Mouse (Mus musculus) bone marrow macrophage, adult 2 months (primary cell): Measurements from ENCODE around the gene Ctnna3. TPM values are rescaled to one million over a fixed set of nuclear protein-coding genes. Genes with fewer than 3 reads are reported as not detected.
"Not testable (repeated sequence)": the region's sequence is repeated elsewhere in the genome, so short reads cannot be mapped to it uniquely, and the experiment has no call there.

ENCODE experiments used
- H3K27ac ChIP-seq: 2 replicates; pipeline ENCODE4 v1.5.1; 2012; ENCODE audit warnings: low read depth, low read length; ENCODE audit not compliant: insufficient read depth
- H3K4me1 ChIP-seq: 2 replicates; pipeline ENCODE4 v1.6.1; 2012; ENCODE audit warnings: low read length; ENCODE audit not compliant: control insufficient read depth, insufficient read depth
- H3K4me3 ChIP-seq: 2 replicates; pipeline ENCODE4 v1.5.1; 2012; ENCODE audit warnings: mild to moderate bottlenecking, low read length, moderate library complexity; ENCODE audit not compliant: insufficient read depth
- CTCF ChIP-seq: IDR thresholded peaks from 2 replicates; pipeline ENCODE4 v1.5.1; 2012; ENCODE audit warnings: low read depth, mild to moderate bottlenecking, low read length, moderate library complexity
- POLR2A ChIP-seq: IDR thresholded peaks from 2 replicates; pipeline ENCODE4 v1.6.1; 2012; ENCODE audit warnings: mild to moderate bottlenecking, low read depth, low read length, borderline replicate concordance
- polyA plus RNA-seq: library from polyadenylated mRNA; stranded (reverse); fragments of >200 nt; gene quantifications from 2 replicates; pipeline ENCODE4 v1.2.4, GENCODE M21; 2012; ENCODE audit not compliant: missing spikeins, insufficient read depth, insufficient read length

The Ctnna3 gene
- polyA plus RNA-seq, 1 experiment = not detected

DNA sequence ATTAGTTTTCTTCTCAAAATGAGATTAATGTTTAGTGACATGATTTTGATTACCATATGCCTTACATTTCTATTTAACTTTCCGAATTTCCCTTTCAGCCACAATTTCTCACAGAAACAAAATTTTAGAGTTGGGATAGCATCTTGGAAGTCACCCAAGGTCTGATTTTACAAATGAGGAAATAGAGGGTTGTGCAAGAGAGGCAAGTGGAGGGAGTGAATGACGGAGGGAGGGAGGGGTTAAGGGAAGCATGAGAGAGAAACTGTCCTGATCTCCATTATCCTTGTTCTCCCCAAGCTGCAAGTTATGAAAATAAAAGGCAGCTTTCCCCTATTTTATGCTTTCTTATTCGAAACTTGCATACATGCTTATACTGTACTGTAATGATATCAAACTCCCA lies 943.4 kb downstream of the Ctnna3 start:
- Histone ChIP-seq H3K4me3 (no peak overlapping the region), H3K4me1 (no peaks in the 10 kb centered on the region), H3K27ac (no peak overlapping the region)
- no peak for TF ChIP-seq POLR2A
- no peak for TF ChIP-seq CTCF

GRCm38 (mm10) chr10:64377751-64378150 lies 947.9 kb downstream of the Ctnna3 start:
- Histone ChIP-seq H3K4me3 (no peak overlapping the region), H3K27ac (no peak overlapping the region), H3K4me1 (no peaks in the 10 kb centered on the region)
- TF ChIP-seq POLR2A (no peak), CTCF (no peak)

- TF ChIP-seq POLR2A (no peak), CTCF (no peak)
- Histone ChIP-seq H3K4me1 (no peaks in the 10 kb centered on the region), H3K4me3 (no peak overlapping the region), H3K27ac (no peak overlapping the region)
Measured at GRCm38 (mm10) chr10:64396579-64396978, 966.7 kb downstream of the Ctnna3 start.

GRCm38 (mm10) chr10:64418396-64418795 lies 988.5 kb downstream of the Ctnna3 start:
- H3K4me1 ChIP-seq, H3K27ac ChIP-seq, H3K4me3 ChIP-seq: not testable (repeated sequence)

- Histone ChIP-seq H3K4me1 (no peaks in the 10 kb centered on the region), H3K27ac (no peak overlapping the region), H3K4me3 (no peak overlapping the region)
- TF ChIP-seq CTCF (no peak), POLR2A (no peak)
Measured at GRCm38 (mm10) chr10:64438736-64439135, 1008.8 kb downstream of the Ctnna3 start.

DNA sequence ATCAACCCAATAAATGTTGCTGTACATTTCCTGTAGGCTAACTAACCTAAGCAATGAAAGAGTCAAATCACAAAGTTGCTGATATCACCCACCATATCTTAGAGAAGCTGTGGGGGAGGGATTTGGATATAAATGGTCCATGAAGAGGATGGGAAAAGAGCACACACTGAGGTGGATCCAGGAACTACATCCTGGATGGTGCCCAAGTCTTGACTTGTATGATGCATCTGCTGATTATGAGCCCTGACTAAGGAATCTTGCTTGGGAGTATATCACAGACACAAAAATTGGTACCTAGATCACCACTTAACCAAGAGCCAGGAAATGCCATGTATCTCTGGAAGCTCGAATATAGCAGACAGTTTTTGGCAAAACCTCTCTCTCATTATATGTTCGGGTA lies 1018.7 kb downstream of the Ctnna3 start:
- H3K4me3 ChIP-seq = no peak overlapping the region
- no peak for TF ChIP-seq POLR2A
- no peak for TF ChIP-seq CTCF

DNA sequence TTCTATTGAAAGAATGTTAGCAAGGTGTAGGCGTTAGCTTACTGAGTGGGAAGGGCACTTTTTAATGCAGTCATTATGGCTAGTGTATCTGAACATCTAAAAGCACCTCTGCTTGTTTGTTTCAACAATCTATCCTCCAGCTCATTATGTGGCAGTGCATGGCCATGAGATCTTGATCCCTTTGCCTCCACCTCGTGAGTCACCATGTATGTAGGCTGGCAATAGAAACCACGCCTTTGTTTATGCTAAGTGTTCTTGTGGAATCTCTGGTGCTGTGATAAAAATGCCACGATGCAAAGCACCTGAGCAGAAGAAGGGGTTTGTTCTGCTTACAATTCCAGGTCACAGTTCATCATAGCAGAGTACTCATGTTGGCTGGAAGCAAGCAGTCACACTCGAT lies 1053.4 kb downstream of the Ctnna3 start:
- Histone ChIP-seq H3K4me3 (no peak overlapping the region), H3K27ac (no peak overlapping the region), H3K4me1 (no peaks in the 10 kb centered on the region)
- TF ChIP-seq CTCF (no peak), POLR2A (no peak)

More for the DNA sequence above, 1018.7 kb downstream of the Ctnna3 start:
- no peak overlapping the region for H3K27ac ChIP-seq
- no peaks in the 10 kb centered on the region for H3K4me1 ChIP-seq

DNA sequence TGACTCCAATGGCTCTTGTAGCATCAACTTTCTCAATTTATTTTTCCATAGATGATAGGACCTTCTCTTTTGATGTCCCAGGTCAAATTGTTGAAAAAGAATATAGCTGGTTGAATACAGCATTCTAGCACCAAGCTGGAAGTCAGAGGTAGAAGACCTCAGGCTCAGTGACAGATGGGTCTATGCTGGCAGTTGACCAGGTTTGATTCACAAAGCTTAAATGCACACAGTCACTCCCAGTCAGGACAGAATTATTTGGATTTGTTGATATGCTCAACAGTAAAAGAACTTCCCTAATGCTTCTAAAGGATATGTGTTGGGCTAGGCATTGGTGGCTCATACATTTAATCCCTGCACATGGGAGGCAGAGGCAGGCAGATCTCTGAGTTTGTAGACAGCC lies 1059.6 kb downstream of the Ctnna3 start:
- Histone ChIP-seq H3K27ac (no peak overlapping the region), H3K4me3 (no peak overlapping the region), H3K4me1 (no peaks in the 10 kb centered on the region)
- TF ChIP-seq CTCF (no peak), POLR2A (no peak)

DNA sequence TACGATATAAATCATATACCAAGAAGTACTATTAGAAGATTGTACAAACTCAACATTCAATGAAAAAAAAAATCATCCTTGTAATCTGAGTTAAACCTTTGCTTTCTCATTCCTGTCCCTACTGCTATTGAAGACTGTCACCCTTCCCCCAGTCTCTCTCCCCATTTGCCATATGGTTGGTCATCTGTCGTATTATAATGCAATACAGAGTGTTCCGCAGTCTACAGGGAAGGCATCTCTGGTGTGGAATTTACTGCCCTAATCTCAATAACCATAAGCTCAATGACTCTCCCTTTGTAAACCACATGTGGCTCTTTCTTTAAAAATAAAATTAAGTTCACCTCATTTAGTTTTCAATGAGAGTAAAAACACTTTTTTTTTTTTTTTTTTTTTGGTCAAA lies 1113.7 kb downstream of the Ctnna3 start:
- H3K4me3 ChIP-seq = no peak overlapping the region
- TF ChIP-seq CTCF (no peak), POLR2A (no peak)
- H3K4me1 ChIP-seq = no peaks in the 10 kb centered on the region
- no peak overlapping the region for H3K27ac ChIP-seq

GRCm38 (mm10) chr10:64544389-64544788 lies 1114.5 kb downstream of the Ctnna3 start:
- H3K4me1 ChIP-seq = no peaks in the 10 kb centered on the region
- TF ChIP-seq POLR2A = no peak
- no peak for TF ChIP-seq CTCF
- no peak overlapping the region for H3K27ac ChIP-seq

GRCm38 (mm10) chr10:64571311-64571710 lies 1141.4 kb downstream of the Ctnna3 start:
- no peaks in the 10 kb centered on the region for H3K4me1 ChIP-seq
- no peak overlapping the region for H3K27ac ChIP-seq
- TF ChIP-seq CTCF (no peak), POLR2A (no peak)
- H3K4me3 ChIP-seq = no peak overlapping the region

More at GRCm38 (mm10) chr10:64544389-64544788, 1114.5 kb downstream of the Ctnna3 start:
- H3K4me3 ChIP-seq = no peak overlapping the region
